Mouse (Mus musculus) retina, embryonic 14.5 days (tissue): ENCODE measurements at regions not wholly inside any gene's neighbourhood (a gene's known extent, or its start where the extent isn't known, plus 50 kb on each side); places are given as distances from the start of the nearest gene placed in this dataset.
"Not testable (repeated sequence)": the region's sequence is repeated elsewhere in the genome, so short reads cannot be mapped to it uniquely, and the experiment has no call there.

Experiments used
- DNase-seq: peaks from one replicate; pipeline ENCODE4 v3.0.0-alpha.2; 2015; ENCODE audit warnings: low spot score

DNA sequence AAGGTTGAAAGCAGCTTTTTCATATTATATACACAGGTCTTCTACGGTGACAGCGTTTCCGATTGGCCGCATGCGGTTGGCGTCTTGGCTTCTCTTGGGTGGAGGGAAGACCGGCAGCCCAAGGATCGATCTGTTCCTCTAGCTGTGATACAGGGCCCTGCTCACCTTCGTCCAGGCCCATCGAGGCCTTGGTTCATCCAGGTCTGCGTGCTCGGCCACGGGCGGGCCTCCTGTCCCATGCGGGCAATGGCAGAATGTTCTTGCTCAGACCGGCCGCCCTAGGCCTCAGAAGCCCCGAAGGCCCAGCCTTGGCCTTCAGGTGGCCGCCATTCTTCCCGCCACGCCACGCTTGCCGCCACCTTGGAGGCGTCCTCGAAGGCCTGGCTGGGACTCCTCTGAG is 194.4 kb upstream of the Ppp6c start:
- DNase-seq = no peak

DNA sequence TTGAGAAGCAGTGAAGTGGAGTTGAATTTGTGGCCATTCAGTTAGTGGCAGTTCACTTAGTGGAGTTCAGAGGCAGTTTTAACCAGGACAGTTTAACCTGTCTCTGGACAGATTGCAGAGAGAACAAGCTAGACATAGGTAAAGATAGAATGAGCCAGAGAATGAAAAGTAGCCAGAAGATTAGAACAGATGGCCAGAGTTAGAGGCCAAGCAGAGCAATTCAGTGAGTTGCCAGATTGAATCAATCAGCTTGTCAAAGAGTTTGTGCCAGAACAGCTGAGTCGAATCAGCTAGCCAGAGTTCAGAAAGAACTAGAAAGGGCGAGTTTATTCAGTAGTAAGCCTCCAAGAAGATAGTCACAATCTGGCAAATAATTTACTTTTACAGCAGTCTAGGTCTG is 174.1 kb upstream of the Ppp6c start:
- peak; percentile 42 for DNase-seq

DNA sequence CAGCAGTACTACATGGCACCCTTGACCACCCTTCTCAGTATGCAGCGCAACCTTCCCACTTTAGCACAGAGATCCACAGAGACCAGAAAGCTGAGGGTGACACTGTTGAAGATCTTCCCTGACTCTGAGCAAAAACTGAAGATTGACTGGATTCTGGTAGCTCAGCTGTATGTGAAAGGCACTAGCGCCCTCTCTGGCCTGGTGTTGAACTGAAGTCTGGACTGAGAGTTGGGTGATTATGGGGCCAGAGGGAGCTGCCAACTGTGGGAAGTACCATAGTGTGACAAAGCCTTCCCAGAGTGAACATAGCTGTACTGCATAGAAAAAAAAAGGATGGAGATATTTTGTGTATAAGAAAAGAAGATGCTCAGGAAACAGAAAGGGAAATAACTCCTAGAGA is 173.3 kb upstream of the Ppp6c start:
- DNase-seq = peak; percentile 35

DNA sequence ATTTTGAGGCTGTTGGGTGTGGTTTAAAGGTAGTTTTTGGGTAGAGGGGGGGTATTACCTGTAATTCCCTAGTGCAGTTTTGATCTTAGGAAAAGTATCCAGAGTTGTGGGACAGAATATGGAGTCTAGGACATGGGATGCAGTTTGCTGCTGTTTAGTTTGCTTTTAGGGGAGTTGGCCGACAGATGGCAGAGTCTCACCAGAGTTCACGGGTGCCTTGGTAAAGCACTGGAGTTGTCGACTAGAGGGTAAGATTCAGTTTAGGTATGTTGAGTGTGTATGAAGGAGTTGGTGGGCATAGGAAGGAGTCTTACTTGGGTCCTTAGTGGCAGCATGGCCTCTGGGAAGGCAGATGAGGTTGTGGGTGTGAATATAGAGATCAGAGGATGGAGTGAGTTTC is 168.4 kb upstream of the Ppp6c start:
- no peak for DNase-seq

DNA sequence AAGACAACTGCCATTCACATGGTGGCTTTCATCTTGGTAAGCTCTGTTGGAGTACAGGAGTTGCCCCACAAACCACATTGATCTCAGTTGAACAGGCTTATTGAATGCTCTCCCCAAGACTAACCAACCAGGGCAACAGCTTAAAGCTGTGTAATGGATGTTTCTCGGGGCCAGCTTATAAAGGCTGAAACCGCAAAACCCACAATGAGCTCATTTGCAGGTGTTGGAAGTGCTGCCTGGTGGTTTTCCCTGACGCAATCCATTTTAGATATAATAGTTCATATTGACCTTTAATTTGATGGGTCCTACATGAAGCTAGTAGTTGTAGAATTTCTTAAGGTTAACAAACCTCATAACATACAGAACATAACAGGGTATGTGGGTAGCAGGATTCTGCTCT is 151.0 kb upstream of the Ppp6c start:
- DNase-seq = no peak

DNA sequence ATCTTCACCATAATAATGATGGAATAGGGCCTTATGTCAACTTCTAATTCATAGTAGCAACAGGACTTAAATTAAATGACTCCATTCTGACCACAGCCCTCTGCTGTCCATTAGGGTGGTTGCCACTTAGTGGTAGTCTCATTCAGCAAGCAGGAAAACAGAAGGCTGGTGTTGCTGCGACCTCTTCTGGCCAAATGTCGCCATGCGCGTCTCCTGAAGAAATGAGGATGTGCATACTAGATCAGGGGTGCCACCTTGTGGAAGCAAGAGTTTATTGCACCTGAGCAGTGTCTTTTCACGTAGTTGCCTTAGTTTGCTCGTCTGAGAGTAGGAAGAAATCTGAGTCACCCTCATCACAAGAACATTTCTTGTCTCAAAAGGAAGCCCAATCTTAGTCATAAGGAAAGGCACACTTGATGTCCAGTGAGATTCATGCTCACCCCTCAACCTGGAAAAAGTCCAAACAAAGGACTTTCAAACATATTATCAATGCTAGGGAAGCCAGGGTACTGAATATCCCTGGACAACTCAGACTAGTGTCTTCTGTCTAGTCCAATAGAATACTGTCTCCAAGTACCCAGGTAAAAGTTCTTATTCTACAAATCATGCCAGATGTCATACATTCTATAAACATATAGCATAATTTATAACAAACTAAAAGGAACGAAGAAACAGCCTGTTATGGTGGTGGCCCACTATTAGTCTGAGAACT is 147.0 kb upstream of the Ppp6c start:
- DNase-seq = peak; percentile 98

DNA sequence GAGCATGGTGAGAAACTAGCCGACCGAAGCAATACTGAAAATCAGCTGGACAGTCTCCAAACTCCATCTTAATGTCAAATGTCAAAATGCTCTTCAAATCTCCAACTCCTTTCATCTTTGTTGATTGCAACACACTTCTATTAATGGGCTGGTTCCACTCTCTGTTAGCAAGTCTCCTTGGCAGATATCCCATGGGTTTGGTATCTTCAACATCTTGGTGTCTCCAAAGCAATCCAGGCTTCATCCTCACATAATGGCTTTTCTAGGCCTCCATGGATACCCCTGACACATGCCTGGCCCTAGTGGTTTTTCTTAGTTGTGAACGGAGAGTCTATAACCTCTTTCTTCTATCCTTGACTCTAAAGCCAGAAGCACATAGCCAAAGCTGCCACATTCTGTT is 118.0 kb upstream of the Ppp6c start:
- no peak for DNase-seq

DNA sequence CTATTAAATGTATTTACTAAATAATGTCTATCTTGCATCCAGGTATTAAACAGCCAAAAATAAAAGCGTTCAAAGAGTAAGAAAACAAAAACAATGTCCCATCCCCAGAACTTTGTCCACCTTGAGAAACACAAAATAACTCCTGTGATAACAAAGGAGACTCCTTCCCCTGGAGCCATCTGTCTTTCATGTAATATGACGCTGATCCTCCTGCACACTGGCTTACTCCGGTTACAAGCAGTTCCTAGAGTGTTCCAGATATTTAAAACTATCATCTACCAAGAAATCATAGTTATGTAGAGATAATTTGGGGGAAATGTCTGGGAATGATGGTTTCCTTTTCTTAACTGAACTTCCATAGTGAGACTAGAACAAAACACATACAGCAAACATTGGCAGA is 114.2 kb upstream of the Ppp6c start:
- DNase-seq = no peak

DNA sequence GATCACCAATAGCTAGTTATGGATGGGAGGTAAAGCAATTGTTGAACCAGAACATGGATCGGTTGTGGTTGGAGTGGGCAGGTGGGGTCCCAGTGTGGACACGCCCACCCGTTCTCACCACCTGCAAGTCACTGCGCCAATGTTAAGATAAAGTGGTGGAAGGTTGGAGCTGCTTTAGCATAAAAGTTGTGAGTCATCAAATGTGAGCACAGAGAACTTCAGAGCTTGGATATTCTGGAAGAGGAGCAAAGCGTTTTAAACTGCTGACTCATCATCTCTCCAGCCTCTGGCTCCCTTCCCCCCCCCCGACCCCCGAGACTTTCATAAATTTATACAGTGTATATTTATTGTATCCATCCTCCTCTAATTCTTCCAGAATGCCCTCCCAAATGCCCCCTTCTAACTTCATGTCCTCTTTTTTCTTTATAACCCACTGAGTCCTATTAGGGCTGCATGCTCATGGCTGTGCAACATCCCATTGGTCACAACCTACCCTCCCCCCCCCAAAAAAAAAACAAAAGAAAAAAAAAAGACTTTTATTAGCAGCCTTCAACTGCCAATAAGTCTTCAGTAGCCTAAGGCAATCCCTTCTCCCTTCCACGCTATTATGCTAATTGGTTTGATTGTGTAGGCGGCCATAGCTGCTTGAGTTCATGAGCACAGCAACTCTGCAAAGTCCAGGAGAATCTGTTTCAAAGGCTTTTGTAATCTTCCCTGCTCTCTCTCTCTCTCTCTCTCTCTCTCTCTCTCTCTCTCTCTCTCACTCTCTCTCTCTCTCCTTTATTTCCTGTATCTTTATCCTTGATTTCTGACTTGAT is 112.8 kb upstream of the Ppp6c start:
- no peak for DNase-seq

DNA sequence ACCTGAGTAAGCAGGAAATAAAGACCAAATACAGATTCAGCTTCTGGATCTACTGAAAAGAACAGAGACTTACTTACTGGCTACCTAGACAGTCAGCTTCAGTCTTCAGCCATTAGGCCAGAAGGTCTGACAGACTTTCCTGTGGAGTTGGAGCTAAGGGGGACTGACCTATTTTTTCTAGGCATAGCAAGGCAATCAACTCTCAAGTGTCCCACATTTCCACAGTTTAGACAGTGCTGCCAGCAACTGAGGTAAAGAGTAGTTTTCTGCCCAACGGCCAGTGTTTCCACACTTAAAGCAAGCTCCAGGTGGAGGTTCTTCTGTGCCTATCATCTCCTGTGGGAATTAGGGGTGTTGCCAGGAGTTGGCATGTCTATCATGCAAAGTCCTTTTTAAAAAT is 111.3 kb upstream of the Ppp6c start:
- DNase-seq = no peak

DNA sequence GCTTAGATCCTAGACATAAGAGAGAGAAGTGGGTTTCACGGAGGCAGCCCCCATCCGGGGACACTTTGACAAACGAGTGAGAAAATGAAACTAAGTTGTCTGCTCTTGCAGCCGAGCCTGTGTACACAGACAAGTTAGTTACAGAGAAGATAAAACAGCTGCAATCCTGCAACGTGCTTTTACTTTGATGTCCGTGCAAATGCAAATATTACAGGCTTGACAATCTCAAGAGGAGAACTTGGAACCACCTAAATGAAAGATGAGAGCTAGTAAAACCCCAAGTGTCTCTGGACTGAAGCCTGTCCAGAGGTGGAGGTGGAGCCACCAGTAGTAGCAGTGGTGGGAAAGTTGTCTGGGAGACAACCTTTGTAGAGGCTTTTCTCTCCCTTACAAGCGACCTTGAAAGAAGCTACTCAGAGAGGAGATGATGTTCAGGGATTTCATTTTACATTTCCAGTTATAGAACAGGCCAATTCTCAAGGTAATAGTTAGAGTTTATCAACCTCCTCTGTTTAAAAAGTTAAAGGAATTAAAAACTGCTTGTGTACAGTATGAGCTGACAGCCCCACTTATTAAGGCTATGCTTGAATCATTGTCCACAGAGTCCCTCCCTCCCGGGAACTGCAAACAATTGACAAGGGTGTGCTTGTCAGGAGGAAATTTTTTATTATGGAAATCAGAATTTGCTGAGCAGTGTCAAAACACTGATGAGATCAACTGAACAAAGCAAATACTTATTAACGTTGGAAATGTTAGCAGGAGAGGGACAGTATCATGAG is 99.7 kb upstream of the Ppp6c start:
- DNase-seq = no peak

DNA sequence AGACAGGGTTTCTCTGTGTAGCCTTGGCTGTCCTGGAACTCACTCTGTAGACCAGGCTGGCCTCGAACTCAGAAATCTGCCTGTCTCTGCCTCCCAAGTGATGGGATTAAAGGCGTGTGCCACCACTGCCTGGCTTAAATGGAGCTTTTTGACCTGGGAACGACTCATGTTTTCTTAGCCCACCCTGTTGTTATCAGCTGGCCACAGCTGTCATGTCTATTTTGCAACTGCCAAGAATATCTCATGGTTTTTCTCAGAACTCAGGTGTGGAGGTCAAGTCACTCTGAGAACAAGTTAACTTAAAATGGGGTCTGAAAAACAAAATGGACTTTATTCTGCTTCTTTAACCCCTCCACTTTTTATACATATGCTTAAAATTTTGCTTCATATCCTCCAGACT is 98.9 kb upstream of the Ppp6c start:
- DNase-seq = not testable (repeated sequence)

DNA sequence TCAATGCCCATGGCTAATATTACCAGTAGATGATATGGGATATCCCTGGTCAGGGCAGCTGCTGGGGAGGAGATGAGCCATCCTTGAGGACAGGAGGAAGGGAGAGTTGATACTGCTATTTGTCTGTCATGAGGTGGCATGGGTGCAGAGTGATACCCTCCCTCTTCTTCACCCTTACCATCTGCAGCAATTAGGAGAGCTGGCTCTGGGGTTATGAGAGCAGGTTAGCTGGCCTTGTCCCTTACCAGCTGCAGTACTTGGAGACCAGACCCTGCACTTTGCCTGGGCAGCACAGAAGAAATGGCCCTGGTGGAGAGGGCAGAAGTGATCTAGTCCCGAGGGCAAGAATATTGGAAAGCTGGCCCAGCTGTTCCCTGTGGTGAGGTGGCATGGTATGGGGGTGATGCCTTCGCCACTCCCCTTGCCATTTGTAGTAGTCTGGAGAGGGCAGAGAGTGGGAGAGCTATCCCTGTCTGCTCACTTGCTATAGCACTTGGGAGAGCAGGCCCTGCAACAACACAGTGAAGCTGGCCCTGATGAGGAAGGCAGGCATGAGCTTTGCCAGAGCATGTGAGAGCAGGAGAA is 73.6 kb upstream of the Ppp6c start:
- DNase-seq = no peak

DNA sequence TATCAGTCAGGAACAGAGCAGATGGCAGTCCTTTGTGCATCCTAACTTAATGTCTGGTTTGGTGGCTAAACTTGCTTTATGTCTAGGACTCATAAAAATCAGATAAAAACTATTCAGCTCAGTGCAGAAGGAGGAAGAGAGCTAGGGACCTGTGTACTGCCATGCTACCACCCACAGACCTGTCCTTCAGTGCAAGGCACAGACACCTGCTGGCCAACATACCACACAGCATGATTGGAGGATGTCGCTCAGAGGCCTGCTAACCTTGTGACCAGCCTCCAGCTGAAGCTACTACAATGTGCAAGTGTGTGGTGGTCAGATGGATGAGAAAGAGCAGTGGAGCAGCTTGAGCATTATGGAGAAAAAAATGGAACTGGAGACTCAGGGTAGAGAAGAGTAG is 73.0 kb upstream of the Ppp6c start:
- DNase-seq = no peak

DNA sequence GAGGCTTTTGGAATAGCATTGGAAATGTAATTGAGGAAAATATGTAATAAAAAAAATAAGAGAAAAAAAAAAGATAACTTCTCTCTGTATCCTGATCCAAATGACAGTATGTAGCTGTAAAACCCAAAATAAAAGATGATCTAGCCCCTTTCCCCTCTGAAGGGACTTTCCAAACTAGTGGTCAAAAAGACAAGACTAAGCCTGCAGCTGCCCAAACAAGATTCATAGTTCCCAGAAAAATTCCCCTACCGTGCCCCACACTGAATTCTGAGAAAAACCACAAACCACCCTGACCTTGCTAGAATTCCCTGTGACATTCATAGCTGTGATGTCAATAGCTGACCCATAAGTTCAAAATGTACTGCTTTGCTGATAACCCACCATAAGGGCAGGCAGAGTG is 69.2 kb upstream of the Ppp6c start:
- no peak for DNase-seq

DNA sequence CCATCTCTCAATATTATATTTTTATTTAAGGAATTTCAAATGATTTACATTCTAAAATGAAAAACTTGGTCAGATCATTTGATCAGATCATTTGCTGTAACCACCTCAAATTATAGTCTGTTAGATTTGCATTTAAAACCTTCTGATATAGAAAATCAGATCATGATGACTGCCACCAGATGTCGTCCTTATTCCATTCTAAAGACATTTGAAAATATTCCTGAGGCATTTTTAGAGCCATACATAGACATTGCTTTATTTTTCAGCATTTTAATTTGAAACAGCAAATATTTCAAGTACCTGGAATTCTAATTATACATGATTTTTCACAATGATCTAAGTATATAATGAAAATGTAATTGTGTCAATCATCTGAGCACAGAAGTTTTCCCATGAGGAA is 52.0 kb upstream of the Ppp6c start:
- DNase-seq = no peak
